Mouse (Mus musculus): ENCODE results near the gene Ssna1.

Ssna1 gene

GRCm38 (mm10) chr2:25271827-25272511, at the start of gene Ssna1, which contains the start of gene Anapc2:
Gene Ssna1 (minus strand): TSS chr2:25272438.
Gene Anapc2 (plus strand): TSS chr2:25272478.
- peak; percentile 98 for DNase-seq (ENCODE audit: low spot score)

GRCm38 (mm10) chr2:25320084-25320483, 47.8 kb upstream of the Ssna1 start:
- no peak for DNase-seq (ENCODE audit: low spot score)

GRCm38 (mm10) chr2:25318971-25319773, 46.9 kb upstream of the Ssna1 start, which contains the start of gene Grin1:
Gene Grin1 (minus strand): TSS chr2:25319187.
- DNase-seq (ENCODE audit: low spot score) = peak; percentile 81

GRCm38 (mm10) chr2:25318119-25318966, 46.1 kb upstream of the Ssna1 start:
- DNase-seq (ENCODE audit: low spot score) = no peak

- DNase-seq (ENCODE audit: low spot score) = no peak
These were observed 39.3 kb upstream of the Ssna1 start for GRCm38 (mm10) chr2:25311491-25311891.

- DNase-seq (ENCODE audit: low spot score) = no peak
These were observed 38.7 kb upstream of the Ssna1 start for GRCm38 (mm10) chr2:25310969-25311368.

- DNase-seq (ENCODE audit: low spot score) = no peak
These were observed 37.9 kb upstream of the Ssna1 start for GRCm38 (mm10) chr2:25310180-25310579.

GRCm38 (mm10) chr2:25305587-25306359, 33.5 kb upstream of the Ssna1 start:
- DNase-seq (ENCODE audit: low spot score) = no peak

GRCm38 (mm10) chr2:25304657-25305541, 32.7 kb upstream of the Ssna1 start:
- peak; percentile 75 for DNase-seq (ENCODE audit: low spot score)

GRCm38 (mm10) chr2:25303931-25304656, 31.9 kb upstream of the Ssna1 start:
- DNase-seq (ENCODE audit: low spot score) = no peak

- no peak for DNase-seq (ENCODE audit: low spot score)
These were observed 31.2 kb upstream of the Ssna1 start for GRCm38 (mm10) chr2:25303452-25303851.

GRCm38 (mm10) chr2:25298046-25298445, 25.8 kb upstream of the Ssna1 start:
- DNase-seq (ENCODE audit: low spot score) = no peak

- no peak for DNase-seq (ENCODE audit: low spot score)
These were observed 24.9 kb upstream of the Ssna1 start for GRCm38 (mm10) chr2:25297093-25297492.

- no peak for DNase-seq (ENCODE audit: low spot score)
These were observed 21.5 kb upstream of the Ssna1 start for GRCm38 (mm10) chr2:25293706-25294105.

GRCm38 (mm10) chr2:25292856-25293255, 20.6 kb upstream of the Ssna1 start:
- DNase-seq (ENCODE audit: low spot score) = peak; percentile 88

- no peak for DNase-seq (ENCODE audit: low spot score)
These were observed 19.9 kb upstream of the Ssna1 start for GRCm38 (mm10) chr2:25292054-25292544.

- DNase-seq (ENCODE audit: low spot score) = no peak
These were observed 19.2 kb upstream of the Ssna1 start for GRCm38 (mm10) chr2:25291184-25292053.

GRCm38 (mm10) chr2:25290816-25291130, 18.5 kb upstream of the Ssna1 start:
- DNase-seq (ENCODE audit: low spot score) = no peak
